Mouse (Mus musculus) ovary, postnatal 10 days (tissue): ENCODE data around the gene Shc3.

Experiments
- DNase-seq: peaks from one replicate; pipeline ENCODE4 v3.0.0; 2022; ENCODE audit warnings: low spot score

Shc3 gene

GRCm38 (mm10) chr13:51417796-51418195, 151.4 kb downstream of the Shc3 start:
- DNase-seq: no peak

GRCm38 (mm10) chr13:51416727-51417126, 152.5 kb downstream of the Shc3 start:
- DNase-seq: no peak

GRCm38 (mm10) chr13:51413461-51413860, 155.8 kb downstream of the Shc3 start:
- DNase-seq: no peak

GRCm38 (mm10) chr13:51411696-51412430, 157.4 kb downstream of the Shc3 start:
- no peak for DNase-seq

GRCm38 (mm10) chr13:51411243-51411642, 158.0 kb downstream of the Shc3 start:
- no peak for DNase-seq

GRCm38 (mm10) chr13:51409936-51410481, 159.2 kb downstream of the Shc3 start:
- DNase-seq: no peak

- peak; percentile 24 for DNase-seq
Observed at GRCm38 (mm10) chr13:51408519-51409001, 160.7 kb downstream of the Shc3 start, which contains the start of gene S1pr3. Gene S1pr3 (plus strand): TSS chr13:51408639.

- no peak for DNase-seq
Observed at GRCm38 (mm10) chr13:51407541-51408217, 161.5 kb downstream of the Shc3 start.

GRCm38 (mm10) chr13:51405731-51406320, 163.4 kb downstream of the Shc3 start:
- no peak for DNase-seq

- no peak for DNase-seq
Observed at GRCm38 (mm10) chr13:51404566-51404965, 164.7 kb downstream of the Shc3 start.

GRCm38 (mm10) chr13:51400736-51401501, 168.3 kb downstream of the Shc3 start:
- no peak for DNase-seq

GRCm38 (mm10) chr13:51400186-51400719, 169.0 kb downstream of the Shc3 start:
- no peak for DNase-seq

- no peak for DNase-seq
Observed at GRCm38 (mm10) chr13:51399562-51399961, 169.7 kb downstream of the Shc3 start.

GRCm38 (mm10) chr13:51397861-51398260, 171.4 kb downstream of the Shc3 start:
- no peak for DNase-seq

- no peak for DNase-seq
Observed at GRCm38 (mm10) chr13:51392256-51392655, 177.0 kb downstream of the Shc3 start.

- DNase-seq: no peak
Observed at GRCm38 (mm10) chr13:51391359-51391916, 177.8 kb downstream of the Shc3 start.

GRCm38 (mm10) chr13:51390398-51390797, 178.8 kb downstream of the Shc3 start:
- DNase-seq: no peak

- DNase-seq: no peak
Observed at GRCm38 (mm10) chr13:51387908-51388307, 181.3 kb downstream of the Shc3 start.

GRCm38 (mm10) chr13:51384899-51385298, 184.3 kb downstream of the Shc3 start:
- DNase-seq: no peak

GRCm38 (mm10) chr13:51381498-51381897, 187.7 kb downstream of the Shc3 start:
- DNase-seq: no peak
